Mouse (Mus musculus) G1E (cell line): Measurements from ENCODE around the gene Eif2d.

Experiments
- CTCF ChIP-seq: IDR thresholded peaks from 2 replicates; pipeline ENCODE4 v1.5.1; 2012; ENCODE audit warnings: low read depth, low read length, inconsistent platforms, mixed read lengths
- GATA1 ChIP-seq: IDR thresholded peaks from 2 replicates; pipeline ENCODE4 v1.6.1; 2012; ENCODE audit warnings: borderline replicate concordance, low read length, inconsistent platforms, mixed read lengths
- POLR2AphosphoS5 ChIP-seq: IDR thresholded peaks from 2 replicates; pipeline ENCODE4 v1.6.1; 2012; ENCODE audit warnings: low read depth, low read length, inconsistent platforms; ENCODE audit not compliant: insufficient replicate concordance
- TAL1 ChIP-seq: conservative IDR thresholded peaks from 2 replicates; pipeline ENCODE4 v1.6.1; 2012; ENCODE audit warnings: low read depth, low read length, inconsistent platforms, mixed read lengths

- no peak for TF ChIP-seq CTCF
- TF ChIP-seq GATA1 = no peak
- no peak for TF ChIP-seq TAL1
- no peak for TF ChIP-seq POLR2AphosphoS5
These were observed 14.6 kb upstream of the Eif2d start, which contains the start of gene Dyrk3 for GRCm38 (mm10) chr1:131138191-131139016.
